Mouse (Mus musculus): Measurements from ENCODE around the gene Hsd17b6.

Hsd17b6 gene

GRCm38 (mm10) chr10:128005479-128005878 lies 1.9 kb downstream of the Hsd17b6 start:
- no peak for DNase-seq

- no peak for DNase-seq
Measured at GRCm38 (mm10) chr10:128004918-128005317, 2.5 kb downstream of the Hsd17b6 start.

- DNase-seq, result no peak
Measured at GRCm38 (mm10) chr10:128003281-128003801, 4.1 kb downstream of the Hsd17b6 start.

- no peak for DNase-seq
Measured at GRCm38 (mm10) chr10:127998260-127998659, 9.2 kb downstream of the Hsd17b6 start.

GRCm38 (mm10) chr10:127996690-127997089 lies 10.7 kb downstream of the Hsd17b6 start:
- no peak for DNase-seq

GRCm38 (mm10) chr10:127985601-127986000 lies 21.8 kb downstream of the Hsd17b6 start:
- DNase-seq, result no peak

GRCm38 (mm10) chr10:127984650-127985049 lies 22.8 kb downstream of the Hsd17b6 start:
- DNase-seq, result no peak

GRCm38 (mm10) chr10:127975503-127975902 lies 31.9 kb downstream of the Hsd17b6 start:
- no peak for DNase-seq

GRCm38 (mm10) chr10:127974062-127974461 lies 33.3 kb downstream of the Hsd17b6 start:
- no peak for DNase-seq

- DNase-seq, result no peak
Measured at GRCm38 (mm10) chr10:127971135-127971534, 36.3 kb downstream of the Hsd17b6 start.

- DNase-seq, result no peak
Measured at GRCm38 (mm10) chr10:127970359-127970831, 37.0 kb downstream of the Hsd17b6 start.

GRCm38 (mm10) chr10:127969820-127970219 lies 37.6 kb downstream of the Hsd17b6 start:
- DNase-seq, result no peak

GRCm38 (mm10) chr10:127966506-127966905 lies 40.9 kb downstream of the Hsd17b6 start:
- no peak for DNase-seq

- DNase-seq, result no peak
Measured at GRCm38 (mm10) chr10:127964004-127964403, 43.4 kb downstream of the Hsd17b6 start.

GRCm38 (mm10) chr10:127962451-127962850 lies 45.0 kb downstream of the Hsd17b6 start:
- DNase-seq, result no peak

GRCm38 (mm10) chr10:127959161-127959679 lies 48.2 kb downstream of the Hsd17b6 start:
- DNase-seq, result no peak

- DNase-seq, result peak; percentile 81 to 84
Measured at GRCm38 (mm10) chr10:127956168-127956816, 51.1 kb downstream of the Hsd17b6 start.

GRCm38 (mm10) chr10:127955034-127955433 lies 52.4 kb downstream of the Hsd17b6 start:
- DNase-seq, result no peak

GRCm38 (mm10) chr10:127951821-127952220 lies 55.6 kb downstream of the Hsd17b6 start:
- DNase-seq, result no peak

- no peak for DNase-seq
Measured at GRCm38 (mm10) chr10:127951390-127951789, 56.0 kb downstream of the Hsd17b6 start.

GRCm38 (mm10) chr10:127949596-127950130 lies 57.7 kb downstream of the Hsd17b6 start:
- DNase-seq, result no peak

GRCm38 (mm10) chr10:127945432-127946064 lies 61.9 kb downstream of the Hsd17b6 start:
- DNase-seq, result peak; percentile 12 to 24
